Mouse (Mus musculus) liver, postnatal 0 days (tissue): ENCODE results near the gene P2ry12.

Experiments used
- CTCF ChIP-seq: sonication (generic); IDR thresholded peaks from 2 replicates; pipeline ENCODE4 v1.5.1; 2016; ENCODE audit warnings: antibody characterized with exemption, low read depth
- EP300 ChIP-seq: IDR thresholded peaks from 2 replicates; pipeline ENCODE4 v1.6.1; 2016; ENCODE audit warnings: antibody characterized with exemption, low read depth, mild to moderate bottlenecking

- TF ChIP-seq CTCF (no peak), EP300 (no peak)
Observed at GRCm38 (mm10) chr3:59230912-59231311, 31.8 kb downstream of the P2ry12 start.
